Mouse (Mus musculus) frontal cortex, postnatal 25 days (tissue): ENCODE measurements around the gene Csf2ra.
"Not testable (repeated sequence)": the region's sequence is repeated elsewhere in the genome, so short reads cannot be mapped to it uniquely, and the experiment has no call there.

Source experiments
- DNase-seq, 2 experiments: peaks; one replicate each; pipeline ENCODE4 v3.0.0; 2022; ENCODE audit warnings: low spot score in 2 of 2

Gene Csf2ra

DNA sequence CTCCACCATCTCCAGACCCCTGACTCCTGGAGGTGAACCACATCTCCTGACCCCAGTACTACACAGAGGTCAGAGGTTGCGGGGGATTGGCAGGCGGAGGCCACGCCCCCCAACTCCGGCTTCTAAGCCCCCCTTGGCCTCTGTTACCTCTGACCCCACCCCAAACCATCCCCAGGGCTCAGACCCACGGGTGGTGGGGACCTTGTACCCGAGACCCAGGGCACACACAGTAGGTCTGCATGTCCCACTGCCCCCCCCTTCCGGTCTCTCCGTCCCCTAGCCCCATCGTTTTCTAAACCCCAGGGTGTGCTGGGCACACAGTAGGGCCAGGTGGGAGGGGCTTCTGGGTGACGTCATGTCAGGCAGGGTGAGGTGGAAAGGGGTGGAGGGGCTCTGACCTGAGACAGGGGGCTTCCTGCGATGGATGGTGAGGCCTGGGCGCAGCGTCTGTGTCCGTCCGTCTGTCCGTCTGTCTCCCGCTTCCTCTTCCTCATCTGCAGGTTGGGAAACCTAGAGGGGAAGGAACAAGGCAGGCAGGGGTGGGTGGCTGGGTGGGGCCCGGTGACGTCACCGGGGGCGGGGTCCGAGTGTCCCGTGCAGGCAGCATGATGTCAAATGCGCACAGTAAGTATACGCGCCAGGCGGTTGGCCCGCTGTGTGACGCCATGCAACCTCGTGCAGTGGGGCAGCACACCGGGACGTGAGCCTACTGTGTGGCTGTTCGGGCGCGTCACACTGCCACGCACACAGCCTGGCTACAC lies at the start of gene Csf2ra:
Gene Csf2ra (minus strand): TSS at position 489 of the 761 bp plus-strand sequence.
- DNase-seq = no peak

DNA sequence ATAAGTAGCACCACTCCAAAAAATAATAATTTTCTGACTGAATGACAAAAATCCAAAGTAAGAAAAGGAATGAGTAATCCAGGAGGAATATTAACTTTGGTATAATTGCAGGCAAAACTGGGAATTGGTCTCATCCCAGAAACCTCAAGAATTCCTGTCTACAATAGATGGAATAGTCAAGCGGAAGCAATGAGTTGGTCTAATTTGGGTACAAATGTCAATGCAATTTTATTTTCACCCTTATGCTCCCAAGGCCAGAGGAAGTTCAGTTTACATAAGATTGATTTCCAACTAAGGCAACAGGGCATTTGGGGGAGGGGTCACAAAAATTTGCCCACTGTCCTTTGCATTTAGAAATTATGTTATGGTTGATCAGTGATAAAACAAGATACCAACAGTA lies 47.2 kb upstream of the Csf2ra start:
- DNase-seq = no peak

DNA sequence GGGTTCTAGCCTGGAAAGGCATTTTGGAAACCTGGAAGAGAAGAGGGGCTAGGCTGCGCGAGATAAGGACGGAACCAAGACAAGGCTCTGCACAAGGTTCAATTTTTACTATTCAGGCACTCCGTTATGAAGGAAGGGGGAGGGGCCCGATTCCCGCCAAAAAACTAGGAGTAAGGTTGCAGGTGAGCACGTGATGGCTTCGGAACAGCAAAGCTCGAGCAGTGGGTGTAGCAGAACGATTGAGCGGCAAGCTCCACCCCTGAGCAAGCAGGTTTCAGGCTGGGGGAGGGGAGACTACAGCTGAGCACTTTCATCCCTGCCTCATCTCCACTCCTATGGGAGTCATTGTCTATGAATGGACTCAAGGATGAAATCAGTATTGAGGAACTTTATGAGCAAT lies 40.9 kb upstream of the Csf2ra start:
- not testable (repeated sequence) for DNase-seq

DNA sequence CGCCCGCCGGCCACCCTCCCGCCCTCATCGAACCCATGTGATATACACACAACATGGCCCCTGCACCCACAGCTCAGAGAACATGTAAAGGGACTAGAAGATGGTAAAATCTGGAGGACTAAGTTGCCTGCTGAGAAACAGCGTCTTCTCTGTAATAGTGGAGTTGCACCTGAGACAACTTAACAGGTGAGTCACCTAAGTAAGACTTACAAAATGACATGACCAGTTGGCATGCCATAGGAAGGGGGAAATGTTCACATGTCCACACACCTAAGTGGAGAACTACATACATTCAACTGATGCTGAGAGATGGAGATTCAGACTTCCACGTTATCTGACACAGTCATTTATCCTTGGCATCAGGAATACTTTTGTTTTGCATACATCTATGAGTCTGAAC lies 38.9 kb upstream of the Csf2ra start:
- no peak for DNase-seq

DNA sequence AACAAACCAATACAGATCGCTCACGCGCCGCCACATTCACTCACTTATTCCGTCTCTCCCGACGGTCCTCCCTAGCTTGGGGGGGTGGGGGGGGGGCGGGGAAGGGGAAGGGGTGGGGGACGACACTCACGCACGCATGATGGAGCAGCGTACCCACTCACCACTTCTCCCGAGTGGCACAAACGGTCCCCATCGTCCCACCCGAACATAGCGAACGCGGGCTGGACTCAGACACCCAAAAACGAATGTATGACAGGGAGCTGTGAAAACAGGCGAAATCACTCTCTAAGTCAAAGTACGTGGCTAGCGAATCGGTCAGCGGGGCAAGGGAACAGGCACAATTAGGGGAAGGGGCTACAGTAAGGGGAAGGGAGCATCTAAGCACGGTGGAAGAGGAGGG lies 38.4 kb upstream of the Csf2ra start:
- no peak for DNase-seq

DNA sequence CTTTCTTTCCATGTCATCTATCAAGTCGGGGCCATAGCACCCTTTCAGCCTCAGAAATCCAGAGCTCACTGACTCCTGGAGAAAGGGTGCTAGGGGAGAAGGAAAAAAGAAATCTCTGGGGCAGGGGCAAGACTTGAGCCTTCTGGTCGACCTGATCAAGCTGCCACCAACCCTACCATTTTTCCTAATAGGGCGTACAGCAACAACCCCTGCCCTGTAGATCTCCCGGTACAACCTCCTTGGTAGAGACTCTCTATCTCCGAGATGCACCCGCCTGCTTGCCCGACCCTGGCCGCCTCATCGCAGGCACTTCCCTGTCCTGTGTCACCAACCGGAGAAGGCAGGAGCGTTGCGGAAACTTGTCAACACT lies 38.0 kb upstream of the Csf2ra start:
- peak in 1 of 2 experiments; percentile 11 for DNase-seq

DNA sequence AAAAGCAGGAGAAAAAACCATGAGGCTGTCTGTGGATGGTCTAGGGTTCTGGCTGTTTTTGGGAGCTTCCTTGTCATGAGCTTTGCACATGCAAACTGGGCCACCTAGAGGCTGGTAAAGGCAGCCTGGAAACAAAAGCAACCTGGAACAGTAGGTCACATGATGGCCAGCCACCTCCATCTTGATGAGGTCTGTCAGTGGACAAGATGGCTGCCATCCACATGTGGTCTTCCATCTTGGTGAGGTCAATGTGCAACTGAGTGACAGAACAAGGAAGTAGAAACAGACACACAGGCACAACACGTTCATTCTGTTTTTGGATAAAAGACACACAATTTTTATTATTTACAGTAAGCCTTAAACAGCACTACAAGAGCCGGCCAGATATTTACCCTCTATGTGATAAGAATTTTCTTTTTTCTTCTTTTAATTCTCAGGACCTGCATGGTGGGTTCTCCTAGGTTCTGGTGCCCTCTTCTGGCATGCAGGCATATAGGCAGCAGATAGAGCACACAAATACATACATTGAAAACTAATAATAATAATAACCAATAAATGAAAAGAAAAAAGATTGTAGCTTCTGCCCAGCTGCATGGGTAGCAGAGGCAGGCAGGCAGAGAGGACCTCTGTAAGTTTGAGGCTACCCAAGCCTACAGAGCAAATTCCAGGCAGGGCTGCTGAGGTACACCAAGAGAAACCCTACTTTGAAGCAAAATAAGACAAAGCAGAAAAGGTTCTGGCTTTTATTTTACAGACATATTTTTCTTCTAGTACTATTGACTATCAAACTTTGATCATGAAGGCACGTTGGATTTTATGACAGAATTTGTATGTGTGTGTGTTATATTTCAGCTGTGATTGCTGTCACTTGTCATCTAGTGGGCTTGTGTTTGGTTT lies 37.4 kb upstream of the Csf2ra start:
- peak in 1 of 2 experiments; percentile 40 for DNase-seq

DNA sequence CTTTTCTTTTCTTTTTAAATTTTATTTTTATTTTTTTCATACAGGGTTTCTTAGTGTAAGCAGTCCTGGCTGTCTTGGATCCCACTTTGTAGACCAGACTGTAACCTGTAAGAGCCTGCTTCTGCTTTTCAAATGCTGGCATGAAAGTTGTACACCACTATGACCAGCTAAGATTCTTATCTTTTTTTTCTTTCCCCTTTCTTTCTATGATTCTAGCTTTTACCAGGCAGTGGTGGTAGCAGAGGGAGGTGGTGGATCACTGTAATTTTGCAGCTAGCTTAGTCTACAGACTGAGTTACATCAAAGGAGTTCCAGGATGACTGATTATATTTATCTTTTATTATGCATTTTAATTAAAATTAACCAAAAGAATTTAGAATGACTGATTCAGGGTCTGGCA lies 36.7 kb upstream of the Csf2ra start:
- DNase-seq = no peak

DNA sequence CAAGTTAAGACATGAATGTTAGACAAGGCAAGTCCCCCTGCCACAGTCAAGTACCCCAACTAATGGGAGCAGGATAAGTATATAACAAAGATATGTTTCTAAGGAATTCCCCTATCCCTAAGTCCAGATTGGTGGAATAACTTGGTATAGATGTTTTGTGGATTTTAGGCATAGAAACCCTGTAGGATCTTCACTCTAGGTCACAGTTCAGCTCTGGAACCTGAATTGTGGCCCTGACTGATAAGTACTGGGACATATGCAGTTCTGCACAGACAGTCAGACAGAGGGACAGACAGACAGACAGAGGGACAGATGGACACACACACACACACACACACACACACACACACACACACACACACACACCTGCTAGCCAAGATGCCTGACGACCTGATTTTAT lies 36.0 kb upstream of the Csf2ra start:
- DNase-seq = no peak

DNA sequence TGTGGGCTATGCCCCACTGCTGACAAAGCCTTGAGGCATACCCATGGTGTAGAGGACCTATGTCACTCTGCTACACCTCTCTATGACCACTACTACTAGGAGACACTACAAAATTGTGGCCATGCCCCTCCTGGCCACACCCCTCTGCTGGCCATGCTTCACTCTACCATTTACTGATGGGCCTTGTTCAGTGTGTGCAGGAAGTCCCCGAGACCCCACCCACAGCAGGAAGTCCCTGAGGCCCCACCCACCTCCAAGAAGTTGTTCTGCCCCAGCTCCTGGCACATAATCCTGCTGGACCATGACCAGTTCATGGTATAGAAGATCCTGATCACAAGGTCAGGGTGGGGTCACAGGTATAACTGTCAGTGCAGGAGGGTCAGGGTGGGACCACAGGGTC lies 33.0 kb upstream of the Csf2ra start:
- DNase-seq = no peak

DNA sequence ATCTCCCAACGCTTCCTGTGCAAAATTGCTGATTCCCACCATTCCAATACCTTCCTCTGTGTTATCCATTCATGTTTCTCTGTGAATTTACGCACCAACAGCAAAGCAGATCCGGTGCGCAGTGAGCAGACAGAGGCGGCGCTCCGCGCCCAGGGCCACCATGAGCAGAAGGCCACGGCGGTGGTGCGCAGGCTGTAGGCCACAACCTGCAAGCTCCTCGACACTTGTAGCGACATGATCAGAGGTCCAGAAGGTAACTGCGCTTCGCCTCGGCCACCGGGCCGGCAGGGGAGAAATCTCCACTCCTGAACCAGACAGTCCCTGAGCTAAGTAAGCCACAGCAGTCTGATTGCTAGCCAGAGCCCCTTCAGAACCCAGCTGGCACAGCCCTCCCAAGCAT lies 29.5 kb upstream of the Csf2ra start:
- DNase-seq = no peak

DNA sequence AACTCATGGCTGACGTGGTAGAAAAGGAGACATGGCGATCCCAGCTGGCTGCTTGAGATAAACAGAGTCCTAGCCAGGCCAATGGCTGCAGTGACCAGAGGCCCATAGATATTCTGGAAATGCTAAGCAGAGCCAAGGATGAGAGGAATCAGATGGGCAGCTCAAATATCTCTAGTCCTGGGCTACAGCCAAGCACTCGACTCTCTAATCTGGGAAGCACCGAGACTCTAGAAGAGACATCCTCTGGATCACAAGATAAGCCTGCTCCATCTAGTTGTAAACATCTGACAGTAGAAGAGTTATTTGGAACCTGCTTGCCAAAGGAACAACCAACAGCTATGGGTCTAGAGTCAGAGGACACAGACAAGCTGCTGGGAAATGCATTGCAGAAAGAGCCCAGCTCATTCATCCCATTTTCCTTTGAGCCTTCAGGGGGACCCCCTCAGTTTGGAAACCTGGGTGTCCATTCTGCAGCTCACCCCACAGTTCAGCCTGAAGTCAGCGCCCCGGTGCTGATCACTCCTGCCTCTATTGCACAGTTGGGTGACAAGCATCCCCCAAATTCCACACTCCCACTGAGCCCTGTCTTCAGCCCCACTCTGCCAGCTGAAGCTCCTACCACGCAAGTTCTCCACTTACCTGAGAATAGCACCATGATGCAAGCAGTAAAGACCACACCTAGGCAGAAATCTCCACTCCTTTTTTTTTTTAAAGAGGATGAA lies 28.1 kb upstream of the Csf2ra start:
- no peak for DNase-seq

DNA sequence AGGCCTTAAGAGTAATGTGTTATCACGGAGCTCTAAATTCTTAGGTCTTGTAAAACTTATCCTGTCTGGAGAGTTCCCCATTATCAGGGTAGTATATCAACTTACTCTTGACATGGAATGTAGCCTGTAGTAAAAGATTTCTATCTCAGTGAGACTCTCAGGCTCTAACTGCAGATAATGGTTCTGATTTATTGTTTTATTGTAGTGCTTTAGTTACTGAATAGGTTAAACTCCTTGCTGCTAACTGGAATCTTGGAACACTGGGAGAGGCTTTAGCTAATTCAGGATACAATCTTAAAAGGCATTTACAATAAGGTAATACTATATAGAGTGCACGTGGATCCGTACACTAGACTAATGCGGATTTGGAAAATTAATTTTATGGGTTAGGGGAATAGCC lies 19.1 kb upstream of the Csf2ra start:
- DNase-seq = not testable (repeated sequence)

DNA sequence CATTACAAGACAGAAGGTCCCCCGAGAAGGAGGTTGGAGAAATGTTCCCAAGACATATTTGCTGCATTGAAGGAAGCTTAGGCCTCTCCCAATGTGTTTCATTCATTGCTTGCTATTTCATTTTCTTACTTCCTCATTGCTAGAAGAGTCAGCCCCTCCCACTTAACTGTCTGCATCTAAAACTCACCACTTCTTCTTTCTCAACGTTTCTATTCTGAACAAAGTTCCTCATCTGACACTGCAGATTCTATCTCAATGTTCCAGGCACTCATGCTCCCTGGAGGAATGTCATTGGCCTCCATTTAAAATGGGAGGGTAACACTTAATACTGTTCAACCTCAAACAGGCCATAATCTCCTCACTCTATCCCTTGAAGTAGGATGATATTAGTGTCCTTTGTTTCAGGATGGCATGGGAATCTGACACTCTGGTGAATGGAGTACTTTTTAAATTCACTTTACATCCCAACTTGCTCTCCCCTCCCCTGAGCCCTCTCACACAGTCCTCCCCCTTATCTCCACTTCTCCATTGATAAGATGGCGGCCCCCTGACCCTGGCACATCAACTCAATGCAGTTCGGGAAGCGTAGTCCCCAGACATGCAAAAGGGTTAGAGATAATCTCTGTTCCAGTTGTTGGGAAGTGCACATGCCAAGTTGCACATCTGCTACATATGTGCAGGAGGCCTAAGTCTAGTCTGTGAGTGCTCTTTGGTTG lies 16.6 kb upstream of the Csf2ra start:
- no peak for DNase-seq

DNA sequence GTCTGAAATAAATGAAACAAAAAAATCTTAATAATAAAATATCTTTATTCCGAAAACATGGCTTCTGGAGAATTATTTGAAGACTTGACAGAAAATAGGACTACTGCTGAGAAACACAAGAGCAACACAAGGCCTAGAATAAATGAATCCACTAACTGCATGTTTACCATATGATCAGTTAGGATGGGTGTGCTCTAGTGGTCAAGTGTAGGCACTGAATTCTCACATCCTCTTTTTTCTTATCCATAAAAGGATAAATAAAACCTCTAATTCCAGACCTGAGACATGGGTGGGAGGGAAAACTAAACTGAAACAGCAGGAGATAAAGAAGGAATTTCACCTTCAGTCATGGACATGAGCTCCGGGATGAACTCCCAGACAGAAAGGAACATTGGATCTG lies 9.7 kb upstream of the Csf2ra start:
- DNase-seq = no peak

DNA sequence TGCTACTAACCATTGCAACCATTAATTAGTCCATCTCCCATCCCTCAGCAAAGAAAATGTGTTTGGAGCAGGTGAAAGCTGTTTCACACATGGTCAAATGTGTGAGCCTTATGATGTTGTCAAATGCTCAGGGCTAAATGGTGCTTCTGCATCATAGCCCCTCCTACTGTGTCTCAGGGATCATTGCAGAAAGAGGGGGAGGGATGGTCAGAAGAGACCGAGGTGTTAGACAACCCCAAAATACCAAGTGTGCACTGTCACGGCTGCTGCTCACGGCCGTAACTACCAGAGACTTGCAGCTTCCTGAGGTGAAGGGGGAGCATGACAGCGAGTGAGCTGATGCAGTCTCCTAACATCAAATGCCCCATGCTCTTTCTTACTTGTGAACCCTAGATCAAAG lies 6.3 kb upstream of the Csf2ra start:
- DNase-seq = no peak

DNA sequence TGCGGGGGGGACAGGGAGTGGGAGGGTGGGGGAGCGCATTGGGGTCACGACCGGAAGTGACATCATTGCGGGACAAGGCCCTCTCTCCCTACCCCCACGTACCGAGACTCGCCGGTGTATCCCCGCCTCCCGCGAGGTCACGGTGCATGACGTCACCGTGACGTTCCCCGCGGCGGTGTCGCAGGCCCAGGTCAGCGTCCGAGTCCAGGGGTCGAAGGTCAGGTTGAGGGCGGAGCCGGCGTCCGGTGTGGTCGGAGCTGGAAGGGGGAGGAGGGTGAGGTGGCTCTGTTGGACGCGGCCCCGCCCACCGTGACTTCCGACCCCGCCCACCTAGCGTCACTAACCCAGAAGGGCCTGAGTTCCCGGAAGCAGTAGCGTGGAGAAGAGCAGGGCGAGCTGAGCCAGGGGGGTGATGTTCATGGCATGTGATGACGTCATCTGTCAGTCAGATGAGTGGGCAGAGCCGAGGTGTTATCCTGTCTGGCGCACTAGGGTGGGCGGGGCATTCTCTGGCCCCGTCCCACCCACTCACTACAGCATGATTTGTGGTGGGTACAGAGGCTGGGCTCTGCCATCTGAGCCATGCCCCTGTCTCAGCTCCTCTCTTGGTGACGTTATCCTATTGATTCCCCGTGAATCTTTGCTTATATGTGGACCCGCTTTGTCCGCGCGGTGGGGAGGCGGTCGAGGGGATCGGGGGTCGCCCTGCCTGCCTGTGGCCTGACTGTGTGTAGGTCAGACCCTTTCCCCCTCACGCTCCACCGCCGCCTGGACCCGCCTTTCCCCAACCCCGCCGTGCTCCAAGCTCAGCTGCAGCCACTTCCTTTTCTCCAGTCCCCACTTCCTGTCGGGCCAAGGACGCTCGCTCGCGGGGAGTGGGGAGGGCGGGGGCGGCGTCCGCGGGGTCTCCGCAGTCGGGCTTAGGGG lies 1.0 kb downstream of the Csf2ra start:
- DNase-seq = peak; percentile 76 to 82

DNA sequence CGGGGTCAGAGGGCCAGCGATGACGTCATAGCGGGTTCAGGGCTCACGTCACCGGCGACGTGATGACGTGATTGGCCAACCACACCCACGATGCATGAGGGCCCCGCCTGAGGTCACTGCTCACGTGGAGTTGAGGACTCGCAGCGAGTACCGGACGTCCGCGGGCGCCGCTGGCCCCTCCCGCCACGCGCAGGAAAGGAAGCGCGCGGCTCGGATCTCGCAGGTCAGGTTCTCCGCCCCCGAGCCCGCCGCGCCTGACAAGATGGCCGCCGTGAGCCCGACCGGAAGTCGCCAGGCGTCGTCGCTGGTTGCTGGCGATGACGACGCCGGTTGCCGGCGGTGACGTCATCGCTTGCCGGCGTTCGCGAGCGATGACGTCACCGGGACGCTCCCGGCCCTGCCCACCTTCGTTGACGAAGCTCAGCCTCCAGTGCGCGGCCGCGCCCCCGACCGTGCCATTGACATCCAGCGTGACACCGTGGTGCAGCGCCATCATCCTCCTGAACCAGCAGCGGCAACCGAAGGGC lies 1.8 kb downstream of the Csf2ra start:
- peak in 1 of 2 experiments; percentile 81 for DNase-seq

DNA sequence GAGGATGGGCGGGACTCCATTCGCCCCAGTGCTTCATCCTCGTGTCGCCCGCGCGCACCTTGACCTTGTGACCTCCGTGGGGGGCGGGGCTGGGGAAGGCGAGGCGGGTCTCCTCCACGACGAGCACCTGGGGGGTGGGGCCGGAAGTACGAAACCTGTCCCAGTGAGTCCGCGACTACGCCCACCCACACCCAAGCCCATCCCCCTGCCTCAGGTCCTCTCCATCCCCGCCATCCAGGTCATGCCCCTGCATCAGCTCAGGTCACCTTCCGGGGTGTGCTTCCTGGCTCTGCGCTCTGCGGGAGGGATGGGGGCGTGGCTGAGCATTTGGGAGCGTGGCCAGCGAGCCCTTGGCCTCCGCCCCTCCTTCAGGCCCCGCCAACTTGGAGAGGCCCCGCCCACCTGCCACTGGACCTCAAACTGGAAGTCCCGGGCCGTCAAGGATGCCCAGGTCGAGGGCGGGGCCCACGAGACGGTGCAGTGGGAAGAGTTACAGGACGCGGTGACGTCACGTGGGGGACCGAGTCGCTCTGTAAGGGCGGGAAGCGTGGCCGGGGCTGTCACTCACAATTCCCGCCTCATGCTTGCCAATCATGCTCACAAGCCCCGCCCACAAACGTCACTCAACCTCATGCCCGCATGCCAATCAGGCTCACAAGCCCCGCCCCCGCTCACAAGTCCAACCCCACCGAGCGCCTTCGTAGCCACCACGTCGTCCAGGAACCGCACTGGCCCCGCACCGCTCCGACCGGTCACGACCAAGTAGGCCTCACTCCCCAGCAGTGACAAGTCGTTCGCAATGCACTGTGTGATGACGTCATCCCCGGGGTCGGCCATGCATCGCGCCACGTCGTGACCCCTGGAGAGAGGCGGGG lies 2.5 kb downstream of the Csf2ra start:
- DNase-seq = peak; percentile 35 to 74
